Mouse (Mus musculus) megakaryocyte progenitor cell, adult 5-6 weeks (primary cell): ENCODE measurements around the gene Tpt1. TPM values are rescaled to one million over a fixed set of nuclear protein-coding genes. Genes with fewer than 3 reads are reported as not detected.

ENCODE experiments used
- ATAC-seq: replicated peaks from 2 replicates; pipeline ENCODE4 v1.8.0; 2016; ENCODE audit warnings: mild to moderate bottlenecking, moderate TSS enrichment, inconsistent platforms; ENCODE audit not compliant: poor library complexity
- total RNA-seq, 2 experiments: library from RNA; stranded (forward) in 1 of 2; stranded (reverse) in 1 of 2; fragments of 157-497, 149-512 nt in 1 of 2; fragments of 200-1000 nt in 1 of 2; gene quantifications; 2 replicates each; pipeline versions ENCODE4 v1.2.3 to v1.2.4; 2015 to 2017

Gene Tpt1
- total RNA-seq, 2 experiments from 2014 or later: 847 to 4,894 TPM

DNA sequence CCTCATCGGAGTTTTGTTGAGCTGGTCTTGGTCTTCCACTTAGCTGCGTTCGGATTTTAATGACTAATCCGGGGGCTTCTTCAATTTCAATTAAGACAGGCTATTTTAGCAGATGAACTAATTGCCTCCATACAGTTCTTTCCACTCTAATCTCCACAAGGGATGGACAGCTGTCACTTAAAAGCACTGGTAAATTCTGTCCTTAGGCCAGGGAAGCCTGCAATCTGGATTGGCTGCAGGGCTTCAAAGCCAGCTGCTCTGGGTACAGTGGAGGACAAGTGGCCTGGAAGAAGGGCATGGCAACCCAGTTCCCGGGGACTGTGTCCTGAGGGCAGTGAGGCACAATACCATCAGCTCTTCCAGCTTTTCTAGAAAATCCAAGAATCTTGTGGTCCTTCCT, 26.2 kb downstream of the Tpt1 start:
- ATAC-seq: no peak

DNA sequence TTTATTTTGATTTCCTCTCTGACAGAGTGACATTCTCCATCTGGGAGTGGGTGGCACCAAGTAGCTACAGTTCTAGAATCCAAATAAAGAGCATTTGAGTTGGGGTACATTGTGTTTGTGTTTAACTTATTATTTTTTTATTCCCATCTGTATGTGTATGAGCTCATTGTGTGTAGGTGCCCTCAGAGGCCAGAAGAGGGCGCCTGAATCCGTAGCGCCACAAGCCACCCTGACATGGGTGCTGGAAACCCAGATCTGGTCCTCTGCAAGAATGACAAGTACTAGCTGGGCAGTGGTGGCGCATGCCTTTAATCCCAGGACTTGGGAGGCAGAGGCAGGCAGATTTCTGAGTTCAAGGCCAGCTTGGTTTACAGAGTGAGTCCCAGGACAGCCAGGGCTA, 26.9 kb downstream of the Tpt1 start:
- no peak for ATAC-seq

DNA sequence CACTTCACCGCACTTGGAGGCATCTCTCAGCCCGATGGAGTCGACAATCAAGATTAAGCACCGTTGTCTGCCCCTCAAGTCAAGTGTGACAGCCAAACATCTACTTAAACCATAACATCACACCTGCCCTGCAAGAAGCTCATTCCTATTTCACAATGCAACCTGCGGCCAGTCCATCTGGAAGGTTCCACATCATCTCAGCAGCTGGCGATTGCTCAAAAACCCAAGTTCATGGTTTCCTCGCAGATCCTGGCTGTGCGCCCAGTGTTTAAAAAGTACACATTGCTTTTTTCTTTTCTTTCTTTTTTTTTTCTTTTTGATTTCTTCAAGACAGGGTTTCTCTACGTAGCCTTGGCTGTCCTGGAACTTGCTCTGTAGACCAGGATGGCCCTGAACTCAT, 28.7 kb downstream of the Tpt1 start:
- peak; percentile 37; the same call in 1 of the 2 replicates for ATAC-seq

DNA sequence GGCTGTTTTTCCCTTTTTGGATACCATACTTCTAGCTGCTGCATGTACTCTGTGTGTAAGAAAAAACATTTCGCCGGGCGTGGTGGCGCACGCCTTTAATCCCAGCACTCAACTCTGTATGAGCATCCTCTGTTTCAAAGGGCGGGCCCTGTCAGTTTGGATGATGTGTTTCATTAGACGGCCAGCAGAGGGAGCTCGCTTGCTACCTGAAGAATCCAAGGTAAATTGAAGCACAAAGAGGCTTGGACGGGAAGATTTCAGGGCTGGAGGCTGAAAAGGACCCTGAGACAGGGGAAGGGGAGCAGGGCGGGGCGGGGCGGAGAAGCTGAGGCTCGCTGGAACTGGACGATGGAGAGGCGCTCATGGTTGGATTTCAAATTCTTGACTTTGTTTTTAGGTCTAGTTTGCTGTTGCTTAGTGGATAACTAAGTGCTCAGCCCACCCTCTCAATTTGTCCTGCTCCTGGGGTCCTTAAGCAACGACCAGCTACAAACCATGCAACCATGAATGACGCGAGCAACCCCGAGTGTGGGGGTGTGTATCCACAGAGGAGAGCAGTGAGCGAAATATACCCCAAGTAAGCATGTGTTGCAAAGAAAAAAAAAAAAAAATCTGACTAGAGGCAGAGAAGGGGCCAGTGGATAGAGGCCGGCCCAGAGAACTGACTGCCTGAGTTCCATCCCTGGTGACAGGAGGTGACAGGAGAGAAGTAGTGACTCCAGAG, 31.6 kb downstream of the Tpt1 start:
- peak; percentile 90 for ATAC-seq

DNA sequence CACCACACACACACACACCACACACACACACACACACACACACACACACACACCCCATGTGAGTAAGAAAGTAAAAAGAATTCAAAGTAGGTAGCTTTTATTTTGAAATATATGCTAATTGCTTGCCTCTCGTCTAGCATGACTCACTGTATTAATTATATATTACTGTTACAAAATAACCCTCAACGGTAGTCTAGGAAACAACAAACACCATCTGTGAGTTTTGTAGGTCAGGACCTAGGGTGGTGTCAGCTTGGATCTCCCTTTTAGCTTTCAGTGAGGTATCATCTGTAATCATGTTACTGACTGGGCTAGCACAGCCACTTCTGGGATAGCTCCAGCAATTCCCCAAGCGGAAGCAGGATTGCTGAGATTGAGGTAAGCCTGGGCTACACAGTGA, 32.4 kb downstream of the Tpt1 start:
- ATAC-seq: no peak

DNA sequence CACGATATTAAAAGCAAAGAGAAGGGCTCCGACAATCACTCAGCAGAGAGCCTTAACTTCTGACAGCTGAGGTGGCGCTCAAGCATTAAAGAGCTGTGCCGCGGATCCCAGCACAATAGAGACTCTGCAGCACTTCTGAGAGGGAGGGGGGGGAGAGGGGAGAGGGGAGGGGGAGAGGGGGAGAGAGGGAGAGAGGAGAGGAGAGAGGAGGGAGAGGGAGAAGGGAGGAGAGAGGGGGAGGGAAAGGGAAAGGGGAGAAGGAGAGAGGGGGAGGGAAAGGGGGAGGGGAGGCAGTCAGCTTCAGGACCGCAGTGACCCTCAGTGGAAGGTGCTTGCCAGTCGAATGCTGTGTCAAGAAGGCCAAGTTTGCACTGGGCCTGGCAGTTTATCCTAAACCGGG, 34.1 kb downstream of the Tpt1 start:
- ATAC-seq: no peak

DNA sequence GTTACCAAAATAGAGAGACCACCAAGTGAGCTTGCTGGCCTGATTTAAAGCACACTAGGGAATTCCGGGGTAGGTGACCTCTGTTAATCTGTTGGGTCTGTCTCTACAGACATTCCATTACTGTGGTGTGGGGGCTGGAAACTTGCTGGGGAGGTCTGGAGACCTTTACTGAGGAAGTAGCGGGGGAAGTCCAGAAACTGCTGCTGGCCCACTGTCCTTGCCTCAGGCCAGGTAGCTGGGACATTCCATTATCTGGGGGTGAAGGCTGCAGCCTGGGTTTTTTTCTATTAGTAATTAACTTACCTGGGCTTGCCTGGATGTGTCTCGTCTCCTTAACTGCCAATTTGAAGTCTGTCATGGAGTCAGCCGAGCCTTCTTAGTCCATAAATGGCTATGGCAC, 37.0 kb downstream of the Tpt1 start:
- ATAC-seq: no peak

DNA sequence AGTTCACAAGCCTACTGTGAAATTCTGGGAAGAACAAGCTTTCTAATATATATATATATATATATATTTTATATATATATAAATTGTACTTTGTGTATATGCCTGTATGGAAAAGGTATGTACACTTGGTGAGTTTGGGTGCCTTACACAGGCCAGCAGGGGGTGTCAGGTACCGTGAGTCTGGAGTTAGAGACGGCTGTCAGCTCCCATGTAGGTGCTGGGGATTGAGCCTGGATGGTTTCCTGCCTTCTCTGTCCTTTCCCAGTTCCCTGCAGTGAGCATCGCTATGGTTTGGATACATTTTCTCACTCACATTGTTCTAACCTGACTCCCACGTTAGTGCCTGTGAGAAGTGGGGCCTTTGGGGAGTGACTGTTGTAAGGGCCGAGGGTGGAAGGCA, 38.4 kb downstream of the Tpt1 start:
- no peak for ATAC-seq

DNA sequence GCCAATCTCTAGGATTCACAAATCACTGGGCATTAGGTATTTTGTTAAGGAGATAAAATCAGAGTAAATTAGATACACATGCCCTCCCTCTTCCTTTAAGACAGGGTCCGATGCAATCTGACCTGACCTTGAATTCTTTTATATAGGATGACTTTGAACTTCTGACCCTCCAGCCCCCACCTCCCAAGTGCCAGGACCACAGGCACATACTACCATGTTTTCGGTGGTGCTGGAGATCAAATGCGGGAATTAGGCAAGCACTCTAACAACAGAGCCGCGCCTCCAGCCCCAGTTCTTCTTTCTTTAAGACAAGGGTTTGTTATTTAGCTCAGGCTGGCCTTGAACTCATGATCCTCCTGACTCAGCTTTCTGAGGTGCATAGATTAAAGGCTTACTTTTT, 39.0 kb downstream of the Tpt1 start:
- no peak for ATAC-seq

DNA sequence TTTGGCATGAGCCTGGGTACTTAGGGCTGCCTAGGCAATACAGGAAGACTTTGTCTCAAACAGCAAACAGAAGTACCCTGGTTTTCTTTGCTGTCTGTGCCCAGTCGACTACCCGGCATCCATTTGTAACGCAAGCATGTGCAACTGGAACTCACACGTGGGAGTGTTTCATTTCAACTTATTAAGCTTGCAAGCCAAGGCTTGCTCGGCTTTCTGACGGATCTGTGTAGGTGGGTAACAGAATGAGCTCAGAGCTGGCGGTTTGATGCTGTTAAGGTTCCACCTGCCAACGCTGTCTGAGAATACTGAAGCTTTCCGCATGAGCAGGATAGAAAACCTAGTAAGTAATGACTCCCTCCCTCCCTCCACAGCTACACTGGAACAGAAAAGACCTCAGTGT, 47.2 kb downstream of the Tpt1 start:
- no peak for ATAC-seq

Other genes with a start within 250 kb of the Tpt1 start
- gene Erich6b, start 202.8 kb upstream of the Tpt1 start, total RNA-seq (2015): not detected in 2 replicates
- gene Erich6b, start 202.8 kb upstream of the Tpt1 start, total RNA-seq (2017): not detected in 2 replicates
- 20.1 and 22.5 TPM in 2 replicates for gene Cog3, start 90.6 kb upstream of the Tpt1 start, total RNA-seq (2015)
- gene Cog3, start 90.6 kb upstream of the Tpt1 start, total RNA-seq (2017): 25.4 and 25.5 TPM in 2 replicates
- gene Slc25a30, start 58.1 kb upstream of the Tpt1 start, total RNA-seq (2015): 17.3 TPM in 2 replicates
- 16.9 and 17.6 TPM in 2 replicates for gene Slc25a30, start 58.1 kb upstream of the Tpt1 start, total RNA-seq (2017)
- gene Kctd4, start 109.9 kb downstream of the Tpt1 start, total RNA-seq (2015): not detected in 2 replicates
- 0.24 TPM in 1 of 2 replicates, not detected in the other for gene Kctd4, start 109.9 kb downstream of the Tpt1 start, total RNA-seq (2017)
- gene Gtf2f2, start 165.8 kb downstream of the Tpt1 start, total RNA-seq (2015): 66.1 and 71.3 TPM in 2 replicates
- 76.0 and 91.5 TPM in 2 replicates for gene Gtf2f2, start 165.8 kb downstream of the Tpt1 start, total RNA-seq (2017)